Mouse (Mus musculus) kidney, postnatal 0 days (tissue): ENCODE results near the gene Tmcc3. TPM values are rescaled to one million over a fixed set of nuclear protein-coding genes. Genes with fewer than 3 reads are reported as not detected.
A peak's percentile ranks its signal among the peaks of the same experiment; 100 is the strongest.

ENCODE experiments used
- ATAC-seq: fragments of 200-750 bp; cut with Nextera tagmentation; replicated peaks from 2 replicates; pipeline ENCODE4 v1.8.0; 2017; ENCODE audit warnings: low read depth, moderate number of reproducible peaks, moderate TSS enrichment, moderate library complexity; ENCODE audit not compliant: low FRiP score
- DNase-seq: peaks from one replicate; pipeline ENCODE4 v3.0.0-alpha.2; 2016; ENCODE audit warnings: low spot score
- H3K27ac ChIP-seq: fragments of 300-500 bp; sonication (generic); 2 replicates; pipeline ENCODE4 v1.5.1; 2014; ENCODE audit warnings: mild to moderate bottlenecking
- H3K27me3 ChIP-seq: fragments of 300-500 bp; sonication (generic); 2 replicates; pipeline ENCODE4 v1.6.1; 2014; ENCODE audit warnings: low read length, mixed read lengths; ENCODE audit not compliant: insufficient read depth
- H3K36me3 ChIP-seq: fragments of 300-500 bp; sonication (generic); 2 replicates; pipeline ENCODE4 v1.6.1; 2014; ENCODE audit warnings: low read length, mixed read lengths; ENCODE audit not compliant: insufficient read depth
- H3K4me1 ChIP-seq: fragments of 300-500 bp; sonication (generic); replicated peaks from 2 replicates; pipeline ENCODE4 v1.6.1; 2014; ENCODE audit warnings: antibody characterized with exemption, low read length, mixed read lengths; ENCODE audit not compliant: insufficient read depth
- H3K4me2 ChIP-seq: fragments of 300-500 bp; sonication (generic); 2 replicates; pipeline ENCODE4 v1.6.1; 2014; ENCODE audit warnings: mild to moderate bottlenecking, low read length, moderate library complexity, mixed read lengths
- H3K4me3 ChIP-seq: fragments of 300-500 bp; sonication (generic); replicated peaks from 2 replicates; pipeline ENCODE4 v1.5.1; 2014; ENCODE audit warnings: low read depth, low read length
- H3K9ac ChIP-seq: fragments of 300-500 bp; sonication (generic); 2 replicates; pipeline ENCODE4 v1.6.1; 2014; ENCODE audit warnings: low read depth, low read length
- H3K9me3 ChIP-seq: fragments of 300-500 bp; sonication (generic); replicated peaks from 2 replicates; pipeline ENCODE4 v1.6.1; 2016; ENCODE audit warnings: low read length, inconsistent platforms, mixed read lengths
- CTCF ChIP-seq: IDR thresholded peaks from 2 replicates; pipeline ENCODE4 v1.5.1; 2016; ENCODE audit warnings: antibody characterized with exemption, low read depth, mild to moderate bottlenecking, moderate library complexity
- WGBS: fragments of 180-500 bp; shearing (Covaris S2); extraction: QIAGEN DNeasy Blood & Tissue Kit; methylation state at CpG from one replicate; pipeline ENCODE4 v1.1.7; 2014; 5-methylcytosine and 5-hydroxymethylcytosine counted together
- polyA plus RNA-seq: library from polyadenylated mRNA; unstranded; fragments of >200 nt; fragmentation: Nextera tagmentation; extraction: Ambion mirVana; gene quantifications from 2 replicates; pipeline ENCODE4 v1.2.1, GENCODE M21; 2015

Tmcc3 gene
- polyA plus RNA-seq, 1 experiment from 2014 or later = 7.9 TPM

GRCm38 (mm10) chr10:94562991-94563390 is 251.2 kb downstream of the Tmcc3 start:
- no peaks in the 10 kb centered on the region for H3K27me3 ChIP-seq
- no peak overlapping the region for H3K4me3 ChIP-seq
- no peak for DNase-seq
- H3K4me1 ChIP-seq = peaks cover 6% of the 10 kb centered on the region
- H3K9ac ChIP-seq = no peak overlapping the region
- no peaks in the 10 kb centered on the region for H3K36me3 ChIP-seq
- H3K9me3 ChIP-seq = no peaks in the 10 kb centered on the region
- no peak overlapping the region for H3K27ac ChIP-seq
- WGBS = 86% methylated on average over 3 of the region's 3 CpGs
- no peak for TF ChIP-seq CTCF
- ATAC-seq = no peak
- H3K4me2 ChIP-seq = no peak overlapping the region

- Histone ChIP-seq H3K9me3 (no peaks in the 10 kb centered on the region), H3K27ac (no peak overlapping the region), H3K4me3 (no peak overlapping the region), H3K4me1 (peaks cover 6% of the 10 kb centered on the region), H3K36me3 (no peaks in the 10 kb centered on the region), H3K4me2 (no peak overlapping the region), H3K9ac (no peak overlapping the region), H3K27me3 (no peaks in the 10 kb centered on the region)
- DNase-seq (peak; percentile 57), ATAC-seq (no peak)
- TF ChIP-seq CTCF = no peak
- WGBS = 26% methylated on average over 7 of the region's 7 CpGs
These were observed 253.9 kb downstream of the Tmcc3 start for GRCm38 (mm10) chr10:94565410-94566221.

GRCm38 (mm10) chr10:94566222-94566868 is 254.6 kb downstream of the Tmcc3 start:
- DNase-seq (no peak), ATAC-seq (no peak)
- Histone ChIP-seq H3K36me3 (no peaks in the 10 kb centered on the region), H3K9ac (no peak overlapping the region), H3K27me3 (no peaks in the 10 kb centered on the region), H3K4me2 (no peak overlapping the region), H3K4me1 (peaks cover 6% of the 10 kb centered on the region), H3K9me3 (no peaks in the 10 kb centered on the region), H3K27ac (no peak overlapping the region), H3K4me3 (no peak overlapping the region)
- 42% methylated on average over 21 of the region's 21 CpGs for WGBS
- TF ChIP-seq CTCF = no peak

- Histone ChIP-seq H3K27me3 (no peaks in the 10 kb centered on the region), H3K4me3 (no peak overlapping the region), H3K36me3 (no peaks in the 10 kb centered on the region), H3K9me3 (no peaks in the 10 kb centered on the region), H3K4me1 (peaks cover 6% of the 10 kb centered on the region), H3K27ac (no peak overlapping the region), H3K4me2 (no peak overlapping the region), H3K9ac (no peak overlapping the region)
- no peak for TF ChIP-seq CTCF
- DNase-seq = no peak
- ATAC-seq = no peak
- 91% methylated on average over 6 of the region's 6 CpGs for WGBS
These were observed 255.5 kb downstream of the Tmcc3 start for GRCm38 (mm10) chr10:94567251-94567650.

GRCm38 (mm10) chr10:94567915-94568314 is 256.2 kb downstream of the Tmcc3 start:
- Histone ChIP-seq H3K27me3 (no peaks in the 10 kb centered on the region), H3K4me3 (no peak overlapping the region), H3K36me3 (no peaks in the 10 kb centered on the region), H3K4me2 (no peak overlapping the region), H3K27ac (no peak overlapping the region), H3K9me3 (no peaks in the 10 kb centered on the region), H3K4me1 (peaks cover 6% of the 10 kb centered on the region), H3K9ac (no peak overlapping the region)
- WGBS = 62% methylated on average over 14 of the region's 14 CpGs
- ATAC-seq (no peak), DNase-seq (no peak)
- TF ChIP-seq CTCF = no peak

GRCm38 (mm10) chr10:94568867-94569266 is 257.1 kb downstream of the Tmcc3 start:
- Histone ChIP-seq H3K9me3 (no peaks in the 10 kb centered on the region), H3K36me3 (no peaks in the 10 kb centered on the region), H3K4me3 (no peak overlapping the region), H3K4me1 (peaks cover 6% of the 10 kb centered on the region), H3K4me2 (no peak overlapping the region), H3K9ac (no peak overlapping the region), H3K27me3 (no peaks in the 10 kb centered on the region), H3K27ac (no peak overlapping the region)
- DNase-seq (no peak), ATAC-seq (no peak)
- 70% methylated on average over 7 of the region's 7 CpGs for WGBS
- TF ChIP-seq CTCF = no peak
